Mouse (Mus musculus) bone marrow, adult 2 months (tissue): ENCODE results near the gene Casc1.

ENCODE experiments used
- CTCF ChIP-seq: fragments of 200-500 bp; IDR thresholded peaks from 2 replicates; pipeline ENCODE4 v1.5.1; 2011; ENCODE audit warnings: low read length, control low read depth; ENCODE audit not compliant: control insufficient read depth, insufficient read depth
- POLR2A ChIP-seq: fragments of 200-500 bp; IDR thresholded peaks from 2 replicates; pipeline ENCODE4 v1.6.1; 2011; ENCODE audit warnings: low read depth, mild to moderate bottlenecking, control low read depth, low read length, borderline replicate concordance; ENCODE audit not compliant: control insufficient read depth

- TF ChIP-seq CTCF (no peak), POLR2A (no peak)
Observed at GRCm38 (mm10) chr6:145147716-145148115, 63.1 kb downstream of the Casc1 start.
